Mouse (Mus musculus): ENCODE measurements around the gene Tspear. TPM values are rescaled to one million over a fixed set of nuclear protein-coding genes. Genes with fewer than 3 reads are reported as not detected.

The Tspear gene
- polyA plus RNA-seq, 1 experiment from 2014 or later: not detected

GRCm38 (mm10) chr10:77852559-77852958 is 166.2 kb downstream of the Tspear start, which contains the start of gene Gm10318:
Gm10318 (plus strand) TSS chr10:77852859.

GRCm38 (mm10) chr10:77861675-77862074 is 175.3 kb downstream of the Tspear start, which contains the start of gene Gm3285:
Gm3285 (plus strand) TSS chr10:77861975.

GRCm38 (mm10) chr10:77902211-77902893 is 216.0 kb downstream of the Tspear start, which contains the start of gene Lrrc3:
Lrrc3 (minus strand) TSS chr10:77902536.

Other genes starting within 250 kb of the Tspear start
- 0.22 TPM for gene Fam207a, start 170.8 kb upstream of the Tspear start, polyA plus RNA-seq (2014; fragmentation: Illumina TruSeq; extraction: RNeasy Lipid Tissue Mini Kit (QIAGEN cat#74804); ENCODE audit: low replicate concordance)
- 3.0 TPM for gene Itgb2, start 156.3 kb upstream of the Tspear start, polyA plus RNA-seq (2014; fragmentation: Illumina TruSeq; extraction: RNeasy Lipid Tissue Mini Kit (QIAGEN cat#74804); ENCODE audit: low replicate concordance)
- gene Pttg1ip, start 104.8 kb upstream of the Tspear start, polyA plus RNA-seq (2014; fragmentation: Illumina TruSeq; extraction: RNeasy Lipid Tissue Mini Kit (QIAGEN cat#74804); ENCODE audit: low replicate concordance): 153 TPM
- gene Sumo3, start 80.5 kb upstream of the Tspear start, polyA plus RNA-seq (2014; fragmentation: Illumina TruSeq; extraction: RNeasy Lipid Tissue Mini Kit (QIAGEN cat#74804); ENCODE audit: low replicate concordance): 54.4 TPM
- not detected for gene Gm49325, start 80.4 kb upstream of the Tspear start, polyA plus RNA-seq (2014; fragmentation: Illumina TruSeq; extraction: RNeasy Lipid Tissue Mini Kit (QIAGEN cat#74804); ENCODE audit: low replicate concordance)
- 2.6 TPM for gene Ube2g2, start 64.3 kb upstream of the Tspear start, polyA plus RNA-seq (2014; fragmentation: Illumina TruSeq; extraction: RNeasy Lipid Tissue Mini Kit (QIAGEN cat#74804); ENCODE audit: low replicate concordance)
- not detected for gene Gm19402, start 4.2 kb downstream of the Tspear start, polyA plus RNA-seq (2014; fragmentation: Illumina TruSeq; extraction: RNeasy Lipid Tissue Mini Kit (QIAGEN cat#74804); ENCODE audit: low replicate concordance)
- not detected for gene Gm9508, start 10.7 kb downstream of the Tspear start, polyA plus RNA-seq (2014; fragmentation: Illumina TruSeq; extraction: RNeasy Lipid Tissue Mini Kit (QIAGEN cat#74804); ENCODE audit: low replicate concordance)
- gene Gm10272, start 20.1 kb downstream of the Tspear start, polyA plus RNA-seq (2014; fragmentation: Illumina TruSeq; extraction: RNeasy Lipid Tissue Mini Kit (QIAGEN cat#74804); ENCODE audit: low replicate concordance): not detected
- not detected for gene Gm10024, start 24.9 kb downstream of the Tspear start, polyA plus RNA-seq (2014; fragmentation: Illumina TruSeq; extraction: RNeasy Lipid Tissue Mini Kit (QIAGEN cat#74804); ENCODE audit: low replicate concordance)
- not detected for gene Gm10142, start 29.2 kb downstream of the Tspear start, polyA plus RNA-seq (2014; fragmentation: Illumina TruSeq; extraction: RNeasy Lipid Tissue Mini Kit (QIAGEN cat#74804); ENCODE audit: low replicate concordance)
- not detected for gene Krtap12-1, start 34.0 kb downstream of the Tspear start, polyA plus RNA-seq (2014; fragmentation: Illumina TruSeq; extraction: RNeasy Lipid Tissue Mini Kit (QIAGEN cat#74804); ENCODE audit: low replicate concordance)
- not detected for gene Gm10100, start 39.9 kb downstream of the Tspear start, polyA plus RNA-seq (2014; fragmentation: Illumina TruSeq; extraction: RNeasy Lipid Tissue Mini Kit (QIAGEN cat#74804); ENCODE audit: low replicate concordance)
- not detected for gene Gm18596, start 56.1 kb downstream of the Tspear start, polyA plus RNA-seq (2014; fragmentation: Illumina TruSeq; extraction: RNeasy Lipid Tissue Mini Kit (QIAGEN cat#74804); ENCODE audit: low replicate concordance)
- gene Gm9736, start 64.8 kb downstream of the Tspear start, polyA plus RNA-seq (2014; fragmentation: Illumina TruSeq; extraction: RNeasy Lipid Tissue Mini Kit (QIAGEN cat#74804); ENCODE audit: low replicate concordance): not detected
- gene Gm3233, start 73.1 kb downstream of the Tspear start, polyA plus RNA-seq (2014; fragmentation: Illumina TruSeq; extraction: RNeasy Lipid Tissue Mini Kit (QIAGEN cat#74804); ENCODE audit: low replicate concordance): not detected
- not detected for gene Gm3238, start 84.8 kb downstream of the Tspear start, polyA plus RNA-seq (2014; fragmentation: Illumina TruSeq; extraction: RNeasy Lipid Tissue Mini Kit (QIAGEN cat#74804); ENCODE audit: low replicate concordance)
- not detected for gene Gm7138, start 90.4 kb downstream of the Tspear start, polyA plus RNA-seq (2014; fragmentation: Illumina TruSeq; extraction: RNeasy Lipid Tissue Mini Kit (QIAGEN cat#74804); ENCODE audit: low replicate concordance)
- gene Gm3250, start 96.0 kb downstream of the Tspear start, polyA plus RNA-seq (2014; fragmentation: Illumina TruSeq; extraction: RNeasy Lipid Tissue Mini Kit (QIAGEN cat#74804); ENCODE audit: low replicate concordance): not detected
- gene Gm7137, start 101.6 kb downstream of the Tspear start, polyA plus RNA-seq (2014; fragmentation: Illumina TruSeq; extraction: RNeasy Lipid Tissue Mini Kit (QIAGEN cat#74804); ENCODE audit: low replicate concordance): not detected
- not detected for gene Gm9639, start 108.5 kb downstream of the Tspear start, polyA plus RNA-seq (2014; fragmentation: Illumina TruSeq; extraction: RNeasy Lipid Tissue Mini Kit (QIAGEN cat#74804); ENCODE audit: low replicate concordance)
- gene Gm19668, start 112.6 kb downstream of the Tspear start, polyA plus RNA-seq (2014; fragmentation: Illumina TruSeq; extraction: RNeasy Lipid Tissue Mini Kit (QIAGEN cat#74804); ENCODE audit: low replicate concordance): not detected
- gene Gm9507, start 125.3 kb downstream of the Tspear start, polyA plus RNA-seq (2014; fragmentation: Illumina TruSeq; extraction: RNeasy Lipid Tissue Mini Kit (QIAGEN cat#74804); ENCODE audit: low replicate concordance): not detected
- gene Gm2696, start 128.1 kb downstream of the Tspear start, polyA plus RNA-seq (2014; fragmentation: Illumina TruSeq; extraction: RNeasy Lipid Tissue Mini Kit (QIAGEN cat#74804); ENCODE audit: low replicate concordance): not detected
- not detected for gene Krtap10-4, start 140.5 kb downstream of the Tspear start, polyA plus RNA-seq (2014; fragmentation: Illumina TruSeq; extraction: RNeasy Lipid Tissue Mini Kit (QIAGEN cat#74804); ENCODE audit: low replicate concordance)
- gene Krtap10-10, start 149.4 kb downstream of the Tspear start, polyA plus RNA-seq (2014; fragmentation: Illumina TruSeq; extraction: RNeasy Lipid Tissue Mini Kit (QIAGEN cat#74804); ENCODE audit: low replicate concordance): not detected
- not detected for gene Gm36176, start 160.2 kb downstream of the Tspear start, polyA plus RNA-seq (2014; fragmentation: Illumina TruSeq; extraction: RNeasy Lipid Tissue Mini Kit (QIAGEN cat#74804); ENCODE audit: low replicate concordance)
- not detected for gene Gm10318, start 166.3 kb downstream of the Tspear start, polyA plus RNA-seq (2014; fragmentation: Illumina TruSeq; extraction: RNeasy Lipid Tissue Mini Kit (QIAGEN cat#74804); ENCODE audit: low replicate concordance)
- not detected for gene Gm3285, start 175.4 kb downstream of the Tspear start, polyA plus RNA-seq (2014; fragmentation: Illumina TruSeq; extraction: RNeasy Lipid Tissue Mini Kit (QIAGEN cat#74804); ENCODE audit: low replicate concordance)
- gene Lrrc3, start 216.0 kb downstream of the Tspear start, polyA plus RNA-seq (2014; fragmentation: Illumina TruSeq; extraction: RNeasy Lipid Tissue Mini Kit (QIAGEN cat#74804); ENCODE audit: low replicate concordance): 2.0 TPM

Data from small intestine, adult 10 weeks (tissue).